Mouse (Mus musculus) induced T-regulatory cell, adult 2 months (primary cell): ENCODE results near the gene Olfr972.
"Not testable (repeated sequence)": the region's sequence is repeated elsewhere in the genome, so short reads cannot be mapped to it uniquely, and the experiment has no call there.

Source experiments
- DNase-seq: peaks from one replicate; pipeline ENCODE4 v3.0.0-alpha.2; 2012; ENCODE audit warnings: low read depth

Olfr972 gene

GRCm38 (mm10) chr9:39866122-39866521, at the start of gene Olfr972:
Gene Olfr972 (plus strand): TSS chr9:39866422.
- DNase-seq, result no peak

- not testable (repeated sequence) for DNase-seq
Observed at GRCm38 (mm10) chr9:39836576-39836975, 29.6 kb upstream of the Olfr972 start, which contains the start of gene Olfr971. Gene Olfr971 (plus strand): TSS chr9:39836876.

GRCm38 (mm10) chr9:39871986-39872385, 5.8 kb downstream of the Olfr972 start:
- DNase-seq, result not testable (repeated sequence)

- not testable (repeated sequence) for DNase-seq
Observed at GRCm38 (mm10) chr9:39877541-39878396, 11.5 kb downstream of the Olfr972 start.

- no peak for DNase-seq
Observed at GRCm38 (mm10) chr9:39905106-39905505, 38.9 kb downstream of the Olfr972 start.

GRCm38 (mm10) chr9:39907036-39907435, 40.8 kb downstream of the Olfr972 start, which contains the start of gene Olfr229:
Gene Olfr229 (plus strand): TSS chr9:39907336.
- no peak for DNase-seq

- DNase-seq, result no peak
Observed at GRCm38 (mm10) chr9:39909939-39910338, 43.7 kb downstream of the Olfr972 start.
